Comparison of ENCODE assay signal across 22 mouse cellular contexts in the genomic region with DNA sequence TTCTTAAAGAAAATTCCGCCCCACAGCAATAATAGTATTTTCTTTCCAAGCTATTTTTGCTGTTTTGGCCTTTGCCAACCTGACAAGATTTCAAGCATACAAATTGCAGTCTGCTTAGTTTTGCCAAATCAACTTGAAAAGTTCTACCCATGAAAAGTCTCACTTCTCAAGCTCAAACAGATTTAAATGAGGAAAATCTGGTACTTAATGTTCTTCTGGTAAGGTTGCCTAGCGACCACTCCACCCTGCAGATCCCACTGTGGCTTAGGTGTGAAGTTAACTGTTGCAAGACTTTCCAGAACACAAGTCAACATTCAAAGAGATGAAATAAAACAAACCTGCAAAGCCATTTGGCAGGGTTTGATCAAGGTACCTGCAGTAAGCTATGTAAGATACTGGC.
DNase-seq lines count a peak whose midpoint lies in the region; ATAC-seq lines count a peak whose summit lies in the region.
"Had no signal": no experiment of that assay in that cellular context is flagged by ENCODE, and none has a peak within 500 bp of the region (broad histone marks: within the 10 kb centered on the region; RNA-seq: fewer than 3 reads in every experiment).

No protein-coding gene starts in this region.

- DNase-seq in frontal cortex, postnatal 25 days (ENCODE audit: low spot score in 2 of 2), result no peak
- peak; percentile 33 for DNase-seq in right cerebral cortex, adult 18-20 months
- no peak for DNase-seq in right cerebral cortex, postnatal 4 days
- DNase-seq in frontal cortex, adult 2 months (ENCODE audit: extremely low spot score in 1 of 2, low spot score in 1 of 2), result peak; percentile 38 to 44
- DNase-seq in telencephalon, adult 2 months (ENCODE audit: low read depth, low spot score), result peak; percentile 34
- DNase-seq in midbrain, embryonic 10.5 days (ENCODE audit: low spot score), result no peak
- DNase-seq: B cell, adult 2 months; cerebellum, adult 9-11 months; gastrocnemius, adult 2 months; heart, adult 11 months; kidney, adult 9 months; kidney, postnatal 36 days; liver, embryonic 13.5 days; lung, postnatal 4 days had no signal

- H3K27ac ChIP-seq in midbrain, embryonic 10.5 days (replicated peaks), result no peak overlapping the region
- H3K27ac ChIP-seq: gastrocnemius, adult 2 months; heart, embryonic 13.5 days; hindbrain, embryonic 14.5 days; intestine, embryonic 15.5 days; limb, embryonic 13.5 days; liver, embryonic 13.5 days; lung, embryonic 15.5 days; neural tube, embryonic 12.5 days had no signal

- 56% methylated on average over 2 of the region's 2 CpGs for WGBS in midbrain, embryonic 10.5 days

- H3K36me3 ChIP-seq in midbrain, embryonic 10.5 days, result no peaks in the 10 kb centered on the region
- H3K36me3 ChIP-seq: heart, embryonic 13.5 days; intestine, embryonic 15.5 days; limb, embryonic 13.5 days; liver, embryonic 13.5 days; lung, embryonic 15.5 days; neural tube, embryonic 12.5 days had no signal

- ATAC-seq in frontal cortex, adult (ENCODE audit: low TSS enrichment), result peak; percentile 74; the same call in 1 of the 2 replicates
- ATAC-seq: intestine, embryonic 15.5 days had no signal

- no peaks in the 10 kb centered on the region for H3K27me3 ChIP-seq in midbrain, embryonic 10.5 days (ENCODE audit: low read depth, poor library complexity, severe bottlenecking)
- H3K27me3 ChIP-seq: heart, embryonic 13.5 days; intestine, embryonic 15.5 days; limb, embryonic 13.5 days; liver, embryonic 13.5 days; lung, embryonic 15.5 days; neural tube, embryonic 12.5 days had no signal

- no peak overlapping the region for H3K4me3 ChIP-seq in midbrain, embryonic 10.5 days
- H3K4me3 ChIP-seq: erythroblast, embryonic 14.5 days; gastrocnemius, adult 2 months; heart, embryonic 13.5 days; intestine, embryonic 15.5 days; limb, embryonic 13.5 days; liver, embryonic 13.5 days; lung, embryonic 15.5 days; neural tube, embryonic 12.5 days had no signal

- H3K9me3 ChIP-seq in midbrain, embryonic 10.5 days (replicated peaks), result no peaks in the 10 kb centered on the region
- H3K9me3 ChIP-seq: heart, embryonic 13.5 days; intestine, embryonic 15.5 days; limb, embryonic 13.5 days; liver, embryonic 13.5 days; lung, embryonic 15.5 days; neural tube, embryonic 12.5 days had no signal

- peaks cover 6% of the 10 kb centered on the region for H3K4me1 ChIP-seq in midbrain, embryonic 10.5 days
- H3K4me1 ChIP-seq: heart, embryonic 13.5 days; intestine, embryonic 15.5 days; limb, embryonic 13.5 days; liver, embryonic 13.5 days; lung, embryonic 15.5 days; neural tube, embryonic 12.5 days had no signal

Comparison
In these comparisons a context has a peak if more than half of its experiments do, and no peak if none do; other contexts are left out.
1. DNase-seq: peak in right cerebral cortex, adult 18-20 months (single experiment), frontal cortex, adult 2 months (2 of 2) and telencephalon, adult 2 months (single experiment); none in frontal cortex, postnatal 25 days (0 of 2), right cerebral cortex, postnatal 4 days (single experiment) and midbrain, embryonic 10.5 days (single experiment).